Mouse (Mus musculus): ENCODE measurements at regions not wholly inside any gene's neighbourhood (a gene's known extent, or its start where the extent isn't known, plus 50 kb on each side); places are given as distances from the start of the nearest gene placed in this dataset.

DNA sequence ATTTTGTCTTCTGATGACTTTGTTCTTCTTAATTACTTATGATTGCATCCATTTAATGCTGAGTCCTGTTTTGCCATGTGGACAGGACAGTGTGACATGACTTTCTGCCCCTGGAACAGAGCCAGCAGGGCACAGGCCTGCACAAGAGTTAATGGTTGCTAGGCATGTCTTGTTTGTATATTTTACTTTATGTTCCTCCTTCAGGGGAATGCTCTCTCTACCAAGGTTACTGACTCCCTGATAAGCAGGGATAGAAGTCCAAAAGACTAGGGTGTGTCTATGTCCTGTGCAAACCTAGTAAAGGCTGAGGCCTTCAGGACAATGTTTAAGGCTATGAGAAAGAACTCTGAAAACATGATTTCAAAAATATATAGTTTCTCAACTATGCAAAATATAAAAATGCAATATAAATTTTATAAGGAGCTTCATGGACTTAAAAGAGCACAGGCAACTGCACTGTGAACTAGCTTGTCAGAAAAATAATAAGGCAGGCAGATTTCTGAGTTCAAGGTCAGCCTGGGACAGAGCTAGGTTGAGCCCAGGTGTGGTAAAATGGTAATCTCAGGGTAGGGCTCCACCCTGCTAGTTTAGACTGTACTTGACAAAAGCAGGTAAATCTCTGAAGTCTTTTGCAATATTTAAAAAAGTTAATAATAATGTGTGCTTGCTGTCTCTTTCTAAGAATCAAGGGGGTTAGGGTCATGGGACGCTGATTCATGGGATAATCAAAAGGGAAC is 99.7 kb upstream of the Gbe1 start:
- Histone ChIP-seq H3K27ac (ENCODE audit: insufficient read depth, low read length) (no peak overlapping the region), H3K4me1 (ENCODE audit: control insufficient read depth, insufficient read depth, low read length) (no peaks in the 10 kb centered on the region), H3K27me3 (ENCODE audit: control insufficient read depth, insufficient read depth, low read length) (no peaks in the 10 kb centered on the region), H3K4me3 (replicated peaks; ENCODE audit: insufficient read depth, low read depth, low read length) (no peak overlapping the region)
- WGBS = 86% methylated on average over 1 of the region's 1 CpGs
- DNase-seq = no peak
- TF ChIP-seq CTCF (IDR thresholded peaks at IDR 0.05; ENCODE audit: borderline replicate concordance, insufficient read depth, low read depth, low read length) (no peak), POLR2A (IDR thresholded peaks at IDR 0.05; ENCODE audit: borderline replicate concordance, insufficient read depth, low read length) (no peak)

DNA sequence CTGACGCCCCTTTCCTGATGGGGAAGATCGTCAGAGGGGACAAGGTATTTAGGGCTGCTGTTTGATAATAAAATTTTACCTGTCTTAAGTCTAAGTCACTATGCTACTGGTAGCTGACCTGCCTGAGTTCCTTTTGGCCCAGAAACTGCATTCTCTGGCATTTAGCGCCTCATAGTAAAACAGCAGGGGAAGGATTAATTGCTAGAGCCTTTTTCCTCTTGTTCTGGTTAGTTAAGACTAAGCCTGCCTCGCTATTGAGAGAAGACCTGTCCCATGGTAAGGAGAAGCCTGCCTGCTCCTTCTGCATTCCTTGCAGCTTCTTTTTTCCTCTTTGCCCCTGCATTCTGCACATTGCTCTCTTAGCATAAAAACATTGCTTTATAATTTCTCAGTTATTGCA is 98.9 kb upstream of the Gbe1 start:
- TF ChIP-seq POLR2A (IDR thresholded peaks at IDR 0.05; ENCODE audit: borderline replicate concordance, insufficient read depth, low read length) = no peak
- TF ChIP-seq CTCF (IDR thresholded peaks at IDR 0.05; ENCODE audit: borderline replicate concordance, insufficient read depth, low read depth, low read length) = no peak
- no peaks in the 10 kb centered on the region for H3K27me3 ChIP-seq (ENCODE audit: control insufficient read depth, insufficient read depth, low read length)
- H3K4me3 ChIP-seq (replicated peaks; ENCODE audit: insufficient read depth, low read depth, low read length) = no peak overlapping the region
- no peaks in the 10 kb centered on the region for H3K4me1 ChIP-seq (ENCODE audit: control insufficient read depth, insufficient read depth, low read length)
- no peak for DNase-seq
- no peak overlapping the region for H3K27ac ChIP-seq (ENCODE audit: insufficient read depth, low read length)
- WGBS = 20% methylated on average over 4 of the region's 4 CpGs

DNA sequence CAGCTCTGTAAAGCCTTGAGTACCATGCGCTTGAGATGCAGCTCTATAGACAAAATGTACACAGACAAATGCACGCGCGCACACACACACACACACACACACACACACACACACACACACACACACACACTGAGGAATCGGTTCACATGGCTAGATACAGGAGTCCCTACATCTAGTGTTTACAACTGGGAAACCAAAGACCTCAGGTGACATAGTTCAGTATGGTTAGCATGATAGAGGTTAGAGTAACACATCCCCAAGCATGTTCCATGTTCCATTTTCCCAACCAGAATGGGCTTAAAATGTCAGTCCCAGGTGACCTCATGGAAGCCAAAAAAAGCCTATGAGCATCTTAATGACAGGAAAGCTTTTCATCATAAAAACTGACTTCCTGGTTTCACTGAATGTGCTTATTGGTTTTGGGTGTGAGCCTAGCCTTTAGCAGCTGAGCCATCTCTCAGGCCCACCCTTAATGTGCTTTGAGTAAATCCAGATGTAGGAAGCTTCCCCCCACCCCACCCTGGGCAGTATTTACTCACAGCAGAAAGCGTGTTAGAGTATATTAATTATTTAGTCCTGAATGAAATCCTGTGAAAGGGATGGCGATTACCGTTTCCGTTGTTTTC is 86.0 kb upstream of the Gbe1 start:
- 95% methylated on average over 9 of the region's 9 CpGs for WGBS
- Histone ChIP-seq H3K27me3 (ENCODE audit: control insufficient read depth, insufficient read depth, low read length) (no peaks in the 10 kb centered on the region), H3K4me3 (replicated peaks; ENCODE audit: insufficient read depth, low read depth, low read length) (no peak overlapping the region), H3K4me1 (ENCODE audit: control insufficient read depth, insufficient read depth, low read length) (no peaks in the 10 kb centered on the region), H3K27ac (ENCODE audit: insufficient read depth, low read length) (no peak overlapping the region)
- no peak for DNase-seq
- TF ChIP-seq CTCF (IDR thresholded peaks at IDR 0.05; ENCODE audit: borderline replicate concordance, insufficient read depth, low read depth, low read length) = no peak
- no peak for TF ChIP-seq POLR2A (IDR thresholded peaks at IDR 0.05; ENCODE audit: borderline replicate concordance, insufficient read depth, low read length)

DNA sequence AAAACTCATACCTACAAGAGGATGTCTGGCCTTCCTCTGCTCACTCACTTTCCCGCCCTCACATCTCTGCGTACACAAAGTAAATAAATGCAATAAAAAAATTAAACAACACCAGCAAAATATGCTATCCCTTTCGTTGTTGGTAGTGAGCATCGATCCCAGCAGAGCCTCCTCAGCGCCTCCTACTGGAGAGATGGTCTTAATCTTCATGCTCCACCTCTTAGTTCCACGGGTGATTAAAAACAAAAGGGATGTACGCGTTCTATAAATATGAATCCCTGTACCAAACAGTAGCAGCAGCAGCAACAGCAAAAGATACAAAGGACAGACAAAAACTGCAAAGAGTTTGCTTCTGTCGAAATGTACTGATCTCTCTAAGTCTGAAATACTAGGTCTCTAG is 81.0 kb upstream of the Gbe1 start:
- Histone ChIP-seq H3K27me3 (ENCODE audit: control insufficient read depth, insufficient read depth, low read length) (no peaks in the 10 kb centered on the region), H3K4me1 (ENCODE audit: control insufficient read depth, insufficient read depth, low read length) (no peaks in the 10 kb centered on the region)
- WGBS = 87% methylated on average over 9 of the region's 9 CpGs

DNA sequence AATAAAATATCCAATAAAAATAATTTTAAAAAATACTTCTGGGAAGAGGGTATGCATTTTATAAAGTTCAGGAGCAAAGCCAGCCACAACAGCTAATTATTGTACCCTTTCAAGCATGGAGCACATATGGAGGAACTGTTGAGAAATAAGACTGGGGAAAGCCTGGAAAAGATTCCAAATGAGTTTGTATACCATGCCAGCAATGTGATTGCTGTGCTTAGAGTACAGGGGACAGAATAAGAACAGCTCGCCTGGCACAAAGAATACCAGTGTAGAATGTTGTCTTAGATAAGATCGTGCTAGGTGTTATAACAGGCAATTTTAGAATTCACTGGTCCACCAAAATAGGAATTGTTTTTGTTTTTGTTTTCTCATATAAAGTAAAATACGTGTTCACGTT is 78.6 kb upstream of the Gbe1 start:
- no peak overlapping the region for H3K27ac ChIP-seq (ENCODE audit: insufficient read depth, low read length)
- TF ChIP-seq CTCF (IDR thresholded peaks at IDR 0.05; ENCODE audit: borderline replicate concordance, insufficient read depth, low read depth, low read length) (no peak), POLR2A (IDR thresholded peaks at IDR 0.05; ENCODE audit: borderline replicate concordance, insufficient read depth, low read length) (no peak)
- H3K27me3 ChIP-seq (ENCODE audit: control insufficient read depth, insufficient read depth, low read length) = no peaks in the 10 kb centered on the region
- DNase-seq = no peak
- 83% methylated on average over 4 of the region's 4 CpGs for WGBS
- H3K4me3 ChIP-seq (replicated peaks; ENCODE audit: insufficient read depth, low read depth, low read length) = no peak overlapping the region
- H3K4me1 ChIP-seq (ENCODE audit: control insufficient read depth, insufficient read depth, low read length) = no peaks in the 10 kb centered on the region

More for the DNA sequence above, 81.0 kb upstream of the Gbe1 start:
- no peak overlapping the region for H3K27ac ChIP-seq (ENCODE audit: insufficient read depth, low read length)
- no peak for TF ChIP-seq POLR2A (IDR thresholded peaks at IDR 0.05; ENCODE audit: borderline replicate concordance, insufficient read depth, low read length)
- no peak for TF ChIP-seq CTCF (IDR thresholded peaks at IDR 0.05; ENCODE audit: borderline replicate concordance, insufficient read depth, low read depth, low read length)
- DNase-seq = no peak
- no peak overlapping the region for H3K4me3 ChIP-seq (replicated peaks; ENCODE audit: insufficient read depth, low read depth, low read length)

DNA sequence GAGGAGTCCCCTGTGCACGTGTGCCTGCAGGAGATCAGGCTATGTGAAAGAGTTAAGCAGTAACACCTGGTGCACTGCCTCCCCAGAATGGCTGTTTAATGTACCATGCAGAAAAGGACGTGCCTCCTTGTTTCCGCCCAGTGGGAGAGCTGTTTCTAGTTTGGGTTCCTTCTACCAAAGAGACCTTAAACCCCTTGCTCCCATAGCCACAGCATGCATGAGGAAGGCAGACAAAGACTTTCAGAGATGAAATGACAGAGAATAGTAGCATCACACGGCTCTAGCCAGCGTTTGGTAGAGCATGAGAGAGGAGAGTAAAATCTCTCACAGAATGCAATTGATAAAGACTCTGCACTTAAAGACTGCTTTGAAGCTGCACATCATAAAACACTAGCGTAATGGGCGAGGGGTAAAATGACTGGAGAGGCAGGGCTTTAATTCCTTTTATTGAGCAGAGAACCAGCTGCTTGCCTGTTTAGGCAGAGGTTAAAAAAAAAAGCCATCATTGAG is 74.3 kb upstream of the Gbe1 start:
- WGBS = 28% methylated on average over 7 of the region's 7 CpGs
- TF ChIP-seq POLR2A (IDR thresholded peaks at IDR 0.05; ENCODE audit: borderline replicate concordance, insufficient read depth, low read length) (no peak), CTCF (IDR thresholded peaks at IDR 0.05; ENCODE audit: borderline replicate concordance, insufficient read depth, low read depth, low read length) (no peak)
- no peak for DNase-seq
- Histone ChIP-seq H3K4me1 (ENCODE audit: control insufficient read depth, insufficient read depth, low read length) (no peaks in the 10 kb centered on the region), H3K27ac (ENCODE audit: insufficient read depth, low read length) (no peak overlapping the region), H3K27me3 (ENCODE audit: control insufficient read depth, insufficient read depth, low read length) (no peaks in the 10 kb centered on the region), H3K4me3 (replicated peaks; ENCODE audit: insufficient read depth, low read depth, low read length) (no peak overlapping the region)

DNA sequence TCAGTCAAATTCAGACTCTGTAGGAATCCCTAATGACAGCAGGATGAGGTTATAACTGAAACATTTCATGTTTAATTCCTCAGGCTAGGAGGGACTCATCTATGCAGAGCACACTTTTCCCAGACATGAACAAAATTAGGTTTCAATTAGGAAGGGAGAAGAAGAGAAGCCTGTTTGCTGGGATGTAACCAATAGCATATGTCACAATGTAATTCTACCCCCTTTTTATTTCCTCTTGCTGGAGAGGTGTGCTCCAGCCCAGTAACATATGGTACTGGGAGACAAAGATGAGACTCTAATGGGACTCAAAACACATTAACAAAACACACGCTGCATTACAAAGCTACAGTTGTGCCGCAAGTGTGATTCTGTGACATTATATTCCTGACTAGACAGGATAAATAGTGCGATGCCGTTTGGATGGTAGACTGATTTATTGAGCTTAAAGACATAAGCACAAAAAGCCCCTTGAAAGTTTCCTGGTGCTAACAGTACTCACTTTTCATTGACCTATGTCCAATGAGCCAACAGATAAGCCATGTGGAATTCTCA is 69.5 kb upstream of the Gbe1 start:
- H3K27me3 ChIP-seq (ENCODE audit: control insufficient read depth, insufficient read depth, low read length) = no peaks in the 10 kb centered on the region
- H3K4me3 ChIP-seq (replicated peaks; ENCODE audit: insufficient read depth, low read depth, low read length) = no peak overlapping the region
- WGBS = 93% methylated on average over 4 of the region's 4 CpGs
- no peak for DNase-seq
- H3K27ac ChIP-seq (ENCODE audit: insufficient read depth, low read length) = no peak overlapping the region
- TF ChIP-seq POLR2A (IDR thresholded peaks at IDR 0.05; ENCODE audit: borderline replicate concordance, insufficient read depth, low read length) (no peak), CTCF (IDR thresholded peaks at IDR 0.05; ENCODE audit: borderline replicate concordance, insufficient read depth, low read depth, low read length) (no peak)
- H3K4me1 ChIP-seq (ENCODE audit: control insufficient read depth, insufficient read depth, low read length) = no peaks in the 10 kb centered on the region

DNA sequence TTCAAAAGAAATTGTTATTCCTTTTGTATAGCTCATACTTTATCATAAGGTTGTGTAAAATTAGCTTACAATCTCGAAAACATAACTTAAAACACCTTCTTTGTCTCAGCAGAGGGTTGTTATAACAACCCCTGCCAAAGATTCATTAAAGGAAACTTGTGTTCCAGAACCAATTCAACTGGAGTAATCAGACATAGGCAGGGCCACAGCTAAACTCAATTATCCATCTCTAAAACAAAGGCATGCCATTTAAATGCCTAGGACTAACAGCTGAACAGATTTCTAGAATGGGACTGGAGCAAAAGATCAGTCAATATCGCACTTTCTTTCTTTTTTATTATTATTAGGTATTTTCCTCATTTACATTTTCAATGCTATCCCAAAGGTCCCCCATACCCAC is 68.8 kb upstream of the Gbe1 start:
- Histone ChIP-seq H3K4me3 (replicated peaks; ENCODE audit: insufficient read depth, low read depth, low read length) (no peak overlapping the region), H3K27ac (ENCODE audit: insufficient read depth, low read length) (no peak overlapping the region), H3K27me3 (ENCODE audit: control insufficient read depth, insufficient read depth, low read length) (no peaks in the 10 kb centered on the region), H3K4me1 (ENCODE audit: control insufficient read depth, insufficient read depth, low read length) (no peaks in the 10 kb centered on the region)
- no peak for DNase-seq
- 73% methylated on average over 2 of the region's 2 CpGs for WGBS
- TF ChIP-seq CTCF (IDR thresholded peaks at IDR 0.05; ENCODE audit: borderline replicate concordance, insufficient read depth, low read depth, low read length) (no peak), POLR2A (IDR thresholded peaks at IDR 0.05; ENCODE audit: borderline replicate concordance, insufficient read depth, low read length) (no peak)
